ENCODE assay signal across 19 mouse cellular contexts in genomic region chr9:37646246-37646645, GRCm38 (mm10). TPM values are rescaled to one million over a fixed set of nuclear protein-coding genes. Genes with fewer than 3 reads are reported as not detected.
"Had no signal": no experiment of that assay in that cellular context is flagged by ENCODE, and none has a peak within 500 bp of the region (broad histone marks: within the 10 kb centered on the region; RNA-seq: fewer than 3 reads in every experiment).

No protein-coding gene starts in this region.

- DNase-seq: kidney, adult 8-10 months; kidney, postnatal 25 days; liver; liver, embryonic 13.5 days; liver, postnatal 0 days; right cerebral cortex, postnatal 25 days; thymus, postnatal 36 days had no signal

- H3K4me2 ChIP-seq: limb, embryonic 12.5 days; liver, embryonic 13.5 days; midbrain, embryonic 12.5 days had no signal

- H3K4me1 ChIP-seq: limb, embryonic 12.5 days; liver, embryonic 13.5 days; megakaryocyte, embryonic 14.5 days; midbrain, embryonic 12.5 days had no signal

- H3K9me3 ChIP-seq: limb, embryonic 12.5 days; liver, embryonic 13.5 days; megakaryocyte, embryonic 14.5 days; midbrain, embryonic 12.5 days had no signal

- H3K27ac ChIP-seq: limb, embryonic 12.5 days; liver, embryonic 13.5 days; macrophage; midbrain, embryonic 12.5 days had no signal

- ATAC-seq: liver, postnatal 0 days; midbrain, embryonic 16.5 days had no signal

- H3K4me3 ChIP-seq: limb, embryonic 12.5 days; liver, embryonic 13.5 days; megakaryocyte, embryonic 14.5 days; midbrain, embryonic 12.5 days had no signal

- H3K27me3 ChIP-seq: limb, embryonic 12.5 days; liver, embryonic 13.5 days; megakaryocyte, embryonic 14.5 days; midbrain, embryonic 12.5 days had no signal

- H3K9ac ChIP-seq: limb, embryonic 12.5 days; liver, embryonic 13.5 days; liver, postnatal 0 days; midbrain, embryonic 12.5 days had no signal

RNA-seq across cellular contexts. Expression of gene Panx3, which starts 22.8 kb away (rescaled TPM):
- total RNA-seq: layer of hippocampus, postnatal 10 days; left cerebral cortex, postnatal 36 days had no signal
- polyA plus RNA-seq: kidney, embryonic 16.5 days; liver, embryonic 13.5 days; liver, postnatal 0 days; macrophage; neural tube, embryonic 14.5 days; small intestine, adult 2 months; stomach, embryonic 16.5 days; thymus, postnatal 0 days had no signal
